8 mouse cellular contexts compared by ENCODE assay signal in the genomic region with DNA sequence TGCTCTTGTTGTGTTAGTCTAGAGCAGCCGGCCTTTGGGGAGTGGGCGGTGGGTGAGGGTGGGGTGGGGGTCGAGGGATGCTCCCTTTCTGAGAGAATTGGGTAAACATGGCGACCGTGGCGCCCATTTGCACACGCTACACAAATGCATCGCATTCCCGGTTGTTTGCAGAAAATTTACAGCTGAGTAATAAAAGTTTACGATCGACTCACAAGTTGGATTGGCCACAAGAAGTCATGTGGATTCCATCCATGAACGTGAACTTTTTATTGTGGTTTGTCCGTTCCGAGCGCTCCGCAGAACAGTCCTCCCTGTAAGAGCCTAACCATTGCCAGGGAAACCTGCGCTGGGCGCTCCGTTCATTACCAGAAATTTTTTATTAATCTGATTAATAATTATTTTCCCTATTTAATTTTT. TPM values are rescaled to one million over a fixed set of nuclear protein-coding genes. Genes with fewer than 3 reads are reported as not detected.
A peak's percentile ranks its signal among the peaks of the same experiment; 100 is the strongest.
DNase-seq lines count a peak whose midpoint lies in the region; ATAC-seq and TF ChIP-seq lines count a peak whose summit lies in the region.

Gene Hoxc6 (plus strand): TSS at position 319 of the 417 bp plus-strand sequence.

- H3K4me2 ChIP-seq in intestine, postnatal 0 days (replicated peaks; ENCODE audit: low read depth), result peak within 1 kb of the TSS; percentile 66

- H3K9me3 ChIP-seq in intestine, postnatal 0 days (ENCODE audit: control insufficient read depth), result 0 out of 2 replicates have a peak, but pooled peaks cover 2% of the 10 kb centered on the region
- no peaks in the 10 kb centered on the region for H3K9me3 ChIP-seq in midbrain, embryonic 10.5 days (replicated peaks)

- no peaks in the 10 kb centered on the region for H3K4me1 ChIP-seq in intestine, postnatal 0 days (replicated peaks; ENCODE audit: control insufficient read depth, insufficient read depth, low read length)
- peaks cover 14% of the 10 kb centered on the region for H3K4me1 ChIP-seq in midbrain, embryonic 10.5 days

- TF ChIP-seq CTCF in layer of hippocampus, adult 2 months (conservative IDR thresholded peaks at IDR 0.05), result no peak
- TF ChIP-seq CTCF in intestine, postnatal 0 days (IDR thresholded peaks at IDR 0.05; ENCODE audit: low read depth), result no peak

- peak within 1 kb of the TSS; percentile 51 for H3K4me3 ChIP-seq in layer of hippocampus, adult 2 months
- peak within 1 kb of the TSS; percentile 39 for H3K4me3 ChIP-seq in intestine, postnatal 0 days (ENCODE audit: low read depth, low read length)
- peak within 1 kb of the TSS; percentile 47 for H3K4me3 ChIP-seq in midbrain, embryonic 10.5 days

- ATAC-seq in intestine, postnatal 0 days, result no peak
- no peak for ATAC-seq in megakaryocyte progenitor cell, adult 5-6 weeks (replicated peaks; ENCODE audit: poor library complexity)

- peaks cover 98% of the 10 kb centered on the region for H3K27me3 ChIP-seq in intestine, postnatal 0 days (replicated peaks; ENCODE audit: control insufficient read depth, insufficient read depth, low read length)
- H3K27me3 ChIP-seq in midbrain, embryonic 10.5 days (ENCODE audit: low read depth, poor library complexity, severe bottlenecking), result peaks cover 100% of the 10 kb centered on the region

- H3K36me3 ChIP-seq in intestine, postnatal 0 days (ENCODE audit: control insufficient read depth, insufficient read depth), result no peaks in the 10 kb centered on the region
- H3K36me3 ChIP-seq in midbrain, embryonic 10.5 days, result no peaks in the 10 kb centered on the region

- WGBS in intestine, postnatal 0 days, result 2% methylated on average over 19 of the region's 19 CpGs
- WGBS in midbrain, embryonic 10.5 days, result 1% methylated on average over 19 of the region's 19 CpGs

- no peak for DNase-seq in layer of hippocampus, adult 2 months (ENCODE audit: low spot score in 2 of 2)
- no peak for DNase-seq in layer of hippocampus, adult 18-20 months (ENCODE audit: low spot score in 2 of 2)
- DNase-seq in embryo, embryonic 10.5 days (ENCODE audit: low spot score), result peak; percentile 83
- no peak for DNase-seq in midbrain, embryonic 10.5 days (ENCODE audit: low spot score)
- no peak for DNase-seq in layer of hippocampus, postnatal 36 days
- DNase-seq in thymus, postnatal 10 days (ENCODE audit: low spot score in 2 of 2), result no peak

- no peak within 1 kb of the TSS for H3K27ac ChIP-seq in layer of hippocampus, adult 2 months
- peak within 1 kb of the TSS; percentile 28; the same call in 1 of the 2 replicates for H3K27ac ChIP-seq in intestine, postnatal 0 days (ENCODE audit: low read depth, low read length)
- H3K27ac ChIP-seq in midbrain, embryonic 10.5 days (replicated peaks), result no peak within 1 kb of the TSS

- no peak within 1 kb of the TSS for H3K9ac ChIP-seq in intestine, postnatal 0 days (ENCODE audit: low read depth, low read length)

RNA-seq across cellular contexts. Expression of gene Hoxc6, which starts in this region (rescaled TPM):
- not detected for total RNA-seq in layer of hippocampus, adult 2 months (2021)
- total RNA-seq in layer of hippocampus, adult 18-20 months (2021), result not detected
- polyA plus RNA-seq in intestine, postnatal 0 days (2015; fragmentation: Nextera tagmentation; extraction: Ambion mirVana), result 3.0 and 3.5 TPM in 2 replicates
- not detected in 2 replicates for polyA plus RNA-seq in midbrain, embryonic 10.5 days (2016; fragmentation: Nextera tagmentation; extraction: Ambion mirVana)
- total RNA-seq in megakaryocyte progenitor cell, adult 5-6 weeks (2015), result not detected in 2 replicates
- total RNA-seq in megakaryocyte progenitor cell, adult 5-6 weeks (2017), result not detected in 2 replicates
- not detected for total RNA-seq in layer of hippocampus, postnatal 36 days (2021)
